Mouse (Mus musculus) hindbrain, embryonic 16.5 days (tissue): ENCODE measurements around the gene Pacrg. TPM values are rescaled to one million over a fixed set of nuclear protein-coding genes. Genes with fewer than 3 reads are reported as not detected.

Source experiments
- ATAC-seq: fragments of 200-750 bp; cut with Nextera tagmentation; 2 replicates; pipeline ENCODE4 v1.8.0; 2017; ENCODE audit warnings: moderate TSS enrichment, moderate library complexity
- H3K27ac ChIP-seq: fragments of 300-500 bp; sonication (generic); 2 replicates; pipeline ENCODE4 v1.5.1; 2014; ENCODE audit warnings: low read depth, mild to moderate bottlenecking, control low read depth, low read length, moderate library complexity
- H3K27me3 ChIP-seq: fragments of 300-500 bp; sonication (generic); replicated peaks from 2 replicates; pipeline ENCODE4 v1.6.1; 2014; ENCODE audit warnings: low read length; ENCODE audit not compliant: control insufficient read depth, insufficient read depth
- H3K36me3 ChIP-seq: fragments of 300-500 bp; sonication (generic); 2 replicates; pipeline ENCODE4 v1.6.1; 2014; ENCODE audit warnings: mild to moderate bottlenecking, low read length, moderate library complexity, mixed read lengths; ENCODE audit not compliant: control insufficient read depth, insufficient read depth
- H3K4me1 ChIP-seq: fragments of 300-500 bp; sonication (generic); 2 replicates; pipeline ENCODE4 v1.6.1; 2014; ENCODE audit warnings: low read depth, low read length; ENCODE audit not compliant: control insufficient read depth, insufficient read depth
- H3K4me2 ChIP-seq: fragments of 300-500 bp; sonication (generic); 2 replicates; pipeline ENCODE4 v1.6.1; 2014; ENCODE audit warnings: mild to moderate bottlenecking, low read length, control low read depth, moderate library complexity
- H3K4me3 ChIP-seq: fragments of 300-500 bp; sonication (generic); 2 replicates; pipeline ENCODE4 v1.5.1; 2014; ENCODE audit warnings: mild to moderate bottlenecking, low read length, control low read depth, moderate library complexity
- H3K9ac ChIP-seq: fragments of 300-500 bp; sonication (generic); 2 replicates; pipeline ENCODE4 v1.6.1; 2014; ENCODE audit warnings: low read depth, mild to moderate bottlenecking, control low read depth, low read length, moderate library complexity
- H3K9me3 ChIP-seq: fragments of 300-500 bp; sonication (generic); 2 replicates; pipeline ENCODE4 v1.6.1; 2014; ENCODE audit warnings: mild to moderate bottlenecking, low read length, moderate library complexity; ENCODE audit not compliant: control insufficient read depth
- WGBS: fragments of 180-500 bp; shearing (Covaris S2); extraction: QIAGEN DNeasy Blood & Tissue Kit; methylation state at CpG from one replicate; pipeline ENCODE4 v1.1.7; 2014; 5-methylcytosine and 5-hydroxymethylcytosine counted together
- polyA plus RNA-seq: library from polyadenylated mRNA; unstranded; fragments of >200 nt; fragmentation: Nextera tagmentation; extraction: Ambion mirVana; gene quantifications from 2 replicates; pipeline ENCODE4 v1.2.1, GENCODE M21; 2015

The Pacrg gene
- polyA plus RNA-seq, 1 experiment from 2014 or later = 23.2 TPM

DNA sequence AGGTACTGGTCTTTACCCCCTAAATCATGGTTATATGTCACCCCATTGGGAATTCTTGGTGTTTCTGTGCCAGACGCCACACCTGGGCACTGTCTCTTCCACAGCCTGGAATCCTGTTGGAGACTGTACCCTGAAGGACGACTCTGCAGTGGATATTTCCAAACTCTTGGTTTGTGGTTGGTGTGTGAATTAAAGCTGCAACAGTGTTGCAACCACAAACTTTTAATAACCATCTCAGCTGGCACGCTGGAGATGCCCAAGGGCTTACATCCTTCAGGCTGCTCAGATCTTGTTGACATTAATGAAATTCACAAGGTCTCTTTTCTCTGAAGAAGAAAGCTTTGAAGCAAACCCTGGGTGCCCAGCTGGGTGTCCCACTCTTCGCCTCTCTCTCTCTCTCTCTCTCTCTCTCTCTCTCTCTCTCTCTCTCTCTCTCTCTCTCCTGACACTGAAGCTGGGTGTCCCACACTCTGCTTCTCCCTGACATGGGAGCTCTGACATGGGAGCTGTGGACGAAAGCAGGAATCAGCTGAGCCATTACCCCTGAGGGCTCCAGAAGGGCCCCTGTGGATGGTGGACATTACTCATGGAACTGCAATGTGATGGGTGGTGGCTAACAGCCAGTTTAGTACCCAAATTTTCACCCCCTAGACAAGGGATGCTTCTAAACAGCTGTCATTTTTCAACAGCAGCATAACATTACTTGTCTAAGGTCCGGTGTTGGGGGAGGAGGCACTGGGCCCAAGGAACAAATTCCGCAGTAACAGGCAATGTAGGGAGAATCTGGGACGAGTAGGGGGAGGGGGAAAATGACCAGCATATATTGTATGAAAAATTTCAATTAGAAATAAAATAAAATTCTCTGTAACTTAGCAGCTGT, 429.3 kb downstream of the Pacrg start:
- no peak overlapping the region for H3K4me3 ChIP-seq
- no peaks in the 10 kb centered on the region for H3K27me3 ChIP-seq
- WGBS = 75% methylated on average over 8 of the region's 8 CpGs
- no peak for ATAC-seq
- no peak overlapping the region for H3K9ac ChIP-seq
- H3K9me3 ChIP-seq = no peaks in the 10 kb centered on the region
- no peaks in the 10 kb centered on the region for H3K36me3 ChIP-seq
- H3K4me2 ChIP-seq = no peak overlapping the region
- H3K4me1 ChIP-seq = peaks cover 9% of the 10 kb centered on the region
- H3K27ac ChIP-seq = no peak overlapping the region

DNA sequence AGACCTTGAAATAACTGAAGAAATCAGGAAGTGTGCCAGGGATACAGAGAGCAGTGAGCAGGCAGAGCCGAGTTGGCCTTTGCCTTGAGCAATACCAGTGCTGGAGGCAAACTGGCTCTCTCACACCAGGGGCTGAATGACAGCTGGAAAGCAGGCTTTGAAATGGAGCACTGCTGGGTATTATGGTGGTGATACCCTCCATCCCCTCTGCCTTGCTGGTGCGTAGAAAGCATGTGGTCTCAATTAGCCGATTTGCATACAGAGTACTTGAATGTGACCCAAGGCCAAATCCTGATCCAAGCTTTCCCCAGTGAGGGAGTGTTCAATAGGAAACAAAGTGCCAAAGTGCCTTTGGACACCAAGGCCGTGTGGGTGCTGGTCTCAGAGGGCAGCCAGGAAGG, 431.4 kb downstream of the Pacrg start:
- Histone ChIP-seq H3K4me2 (no peak overlapping the region), H3K27me3 (no peaks in the 10 kb centered on the region), H3K27ac (0 out of 2 replicates have a peak overlapping the region, but pooled peaks have one; percentile 20), H3K4me1 (peaks cover 9% of the 10 kb centered on the region), H3K9ac (no peak overlapping the region), H3K36me3 (no peaks in the 10 kb centered on the region), H3K9me3 (no peaks in the 10 kb centered on the region), H3K4me3 (no peak overlapping the region)
- 23% methylated on average over 4 of the region's 4 CpGs for WGBS
- ATAC-seq = peak; percentile 58

DNA sequence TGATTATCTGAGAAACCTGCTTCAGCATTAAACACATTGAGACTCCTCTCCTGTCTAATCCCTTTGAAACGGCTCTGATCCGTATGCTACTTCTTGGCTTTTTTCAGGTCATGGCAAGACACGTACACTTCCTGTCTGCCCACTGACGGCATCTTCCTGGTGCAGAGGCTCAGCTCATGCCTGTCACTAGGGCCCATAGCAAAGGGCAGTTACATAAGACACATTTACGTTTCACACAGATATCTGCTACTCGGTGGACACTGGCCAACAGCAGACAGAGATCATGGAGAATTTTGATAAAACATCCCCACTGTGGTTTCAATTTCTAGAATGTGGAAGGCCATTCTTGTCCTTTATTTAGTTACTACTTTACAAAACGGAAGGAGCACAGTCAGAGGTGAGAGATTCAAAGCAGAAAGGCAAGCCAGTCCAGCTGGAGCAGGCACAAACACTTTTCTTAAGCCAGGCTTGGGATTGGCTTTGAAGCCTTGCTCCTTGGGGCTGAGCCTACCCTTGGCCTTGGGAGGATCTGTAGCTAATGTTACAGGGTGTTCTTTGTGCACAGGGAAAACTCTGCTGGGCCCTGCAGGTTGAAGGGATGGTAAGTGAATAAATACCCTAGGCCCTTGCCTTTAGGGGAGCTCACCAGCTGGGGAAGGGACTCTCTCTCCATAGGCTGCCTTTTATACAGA, 432.9 kb downstream of the Pacrg start:
- no peak overlapping the region for H3K9ac ChIP-seq
- 63% methylated on average over 7 of the region's 7 CpGs for WGBS
- no peak for ATAC-seq

DNA sequence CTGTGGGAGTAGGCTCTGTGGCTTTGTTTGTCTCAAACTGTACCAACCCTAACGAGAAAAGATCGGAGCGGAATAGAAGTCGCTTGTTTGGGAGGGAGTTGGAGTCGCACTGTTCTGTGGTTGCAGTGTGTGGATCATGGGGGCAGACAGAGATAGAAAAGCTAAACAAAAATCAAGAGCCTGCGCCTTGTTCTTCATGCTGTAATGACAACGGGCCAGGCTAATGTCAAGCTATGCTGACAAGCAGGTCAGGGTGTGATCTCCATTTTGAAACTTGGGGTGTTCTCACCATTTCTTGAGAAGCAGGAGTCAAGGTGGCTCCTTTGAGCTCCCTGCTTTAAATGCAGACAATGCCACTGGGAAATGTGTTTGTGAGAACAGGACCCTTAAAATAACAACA, 433.8 kb downstream of the Pacrg start:
- H3K9me3 ChIP-seq = no peaks in the 10 kb centered on the region
- ATAC-seq = no peak
- H3K27ac ChIP-seq = no peak overlapping the region
- no peaks in the 10 kb centered on the region for H3K36me3 ChIP-seq
- peaks cover 9% of the 10 kb centered on the region for H3K4me1 ChIP-seq
- 35% methylated on average over 7 of the region's 7 CpGs for WGBS
- H3K27me3 ChIP-seq = no peaks in the 10 kb centered on the region
- H3K4me2 ChIP-seq = no peak overlapping the region
- H3K4me3 ChIP-seq = no peak overlapping the region
- H3K9ac ChIP-seq = no peak overlapping the region

More for the DNA sequence above, 432.9 kb downstream of the Pacrg start:
- H3K36me3 ChIP-seq = no peaks in the 10 kb centered on the region
- H3K4me2 ChIP-seq = no peak overlapping the region
- no peak overlapping the region for H3K4me3 ChIP-seq
- no peak overlapping the region for H3K27ac ChIP-seq
- no peaks in the 10 kb centered on the region for H3K27me3 ChIP-seq
- peaks cover 9% of the 10 kb centered on the region for H3K4me1 ChIP-seq
- no peaks in the 10 kb centered on the region for H3K9me3 ChIP-seq

DNA sequence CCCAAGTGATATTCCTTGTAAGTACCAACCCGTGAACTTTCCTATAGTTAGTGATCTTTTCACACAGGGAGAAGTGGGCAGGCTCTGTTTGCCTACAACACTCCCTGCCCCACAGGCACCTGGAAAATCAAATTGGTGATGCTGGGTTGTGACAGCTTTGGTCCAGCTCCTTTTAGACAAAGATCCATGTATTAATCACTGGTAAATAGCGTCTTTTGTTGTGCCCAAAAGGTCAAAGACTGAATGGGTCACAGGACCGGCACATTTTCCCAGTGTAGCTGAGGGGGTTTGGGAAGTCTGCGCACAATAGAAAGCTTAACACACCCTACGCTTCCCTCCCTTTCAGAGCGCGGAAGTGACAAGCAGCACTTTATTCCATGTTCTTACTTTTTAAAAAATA, 434.2 kb downstream of the Pacrg start:
- WGBS = 35% methylated on average over 7 of the region's 7 CpGs
- Histone ChIP-seq H3K27ac (no peak overlapping the region), H3K4me1 (peaks cover 9% of the 10 kb centered on the region), H3K36me3 (no peaks in the 10 kb centered on the region), H3K27me3 (no peaks in the 10 kb centered on the region), H3K4me3 (no peak overlapping the region), H3K4me2 (no peak overlapping the region), H3K9ac (no peak overlapping the region), H3K9me3 (no peaks in the 10 kb centered on the region)
- no peak for ATAC-seq

GRCm38 (mm10) chr17:10403186-10403585, 436.9 kb downstream of the Pacrg start:
- Histone ChIP-seq H3K27me3 (no peaks in the 10 kb centered on the region), H3K27ac (no peak overlapping the region; the same call in 1 of the 2 replicates), H3K9ac (no peak overlapping the region), H3K4me3 (no peak overlapping the region), H3K4me2 (no peak overlapping the region), H3K4me1 (peaks cover 5% of the 10 kb centered on the region), H3K36me3 (no peaks in the 10 kb centered on the region), H3K9me3 (no peaks in the 10 kb centered on the region)
- 86% methylated on average over 11 of the region's 11 CpGs for WGBS
- no peak for ATAC-seq

DNA sequence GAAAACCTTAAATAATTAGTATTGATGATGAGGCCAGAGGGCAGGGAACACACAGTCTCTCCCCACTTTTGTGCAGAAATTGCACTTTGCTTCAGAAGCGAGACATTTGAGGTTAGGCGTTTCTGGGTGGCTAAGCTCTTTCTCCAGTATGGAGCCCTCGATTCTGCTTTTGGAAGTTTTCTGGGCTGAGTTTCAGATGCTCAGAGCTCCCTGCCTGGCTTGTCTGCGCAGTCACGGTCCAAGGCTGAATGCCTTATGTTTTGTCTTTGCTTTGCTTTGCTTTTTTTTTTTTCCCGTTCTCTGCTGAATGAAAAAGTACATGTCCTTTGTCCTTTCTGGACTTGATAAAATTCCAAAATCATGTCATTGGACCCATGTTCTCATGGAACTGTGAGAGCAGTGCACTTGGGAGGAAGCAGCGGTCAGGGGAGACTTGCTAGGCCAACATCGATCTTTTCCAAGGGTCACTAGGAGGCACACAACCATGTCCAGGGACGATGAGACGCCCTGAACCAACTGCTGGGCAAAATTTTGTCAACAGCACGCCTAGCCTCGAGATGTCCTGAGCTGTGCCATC, 438.0 kb downstream of the Pacrg start:
- no peaks in the 10 kb centered on the region for H3K9me3 ChIP-seq
- no peak overlapping the region for H3K9ac ChIP-seq
- no peaks in the 10 kb centered on the region for H3K36me3 ChIP-seq
- H3K27me3 ChIP-seq = no peaks in the 10 kb centered on the region
- no peak overlapping the region for H3K4me3 ChIP-seq
- peaks cover 9% of the 10 kb centered on the region for H3K4me1 ChIP-seq
- WGBS = 71% methylated on average over 12 of the region's 12 CpGs
- no peak overlapping the region; the same call in 1 of the 2 replicates for H3K27ac ChIP-seq
- peak; percentile 57; the same call in 1 of the 2 replicates for ATAC-seq
- H3K4me2 ChIP-seq = no peak overlapping the region

DNA sequence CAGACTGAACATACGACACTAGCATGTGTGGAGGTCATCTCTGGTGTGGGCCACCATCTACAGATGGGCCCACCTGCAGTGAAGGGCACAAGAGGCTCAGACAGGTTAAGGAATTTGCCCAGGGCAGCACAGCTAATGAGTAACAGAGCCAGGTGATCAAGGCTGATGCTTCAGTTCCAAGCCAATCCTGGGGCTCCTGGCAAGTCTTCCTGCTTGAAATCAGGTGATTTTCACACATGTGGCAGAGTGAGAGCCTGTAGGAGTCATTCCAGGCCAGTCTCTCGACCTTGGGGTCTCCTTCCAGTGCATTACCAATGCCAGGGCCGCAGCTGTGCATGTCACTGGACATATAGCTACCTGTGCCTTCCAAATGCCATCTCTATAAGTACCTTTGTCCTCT, 438.6 kb downstream of the Pacrg start:
- Histone ChIP-seq H3K27ac (peak overlapping the region; percentile 29), H3K36me3 (no peaks in the 10 kb centered on the region), H3K9me3 (no peaks in the 10 kb centered on the region), H3K4me1 (peaks cover 10% of the 10 kb centered on the region), H3K4me2 (no peak overlapping the region), H3K9ac (no peak overlapping the region), H3K27me3 (no peaks in the 10 kb centered on the region), H3K4me3 (no peak overlapping the region)
- ATAC-seq = no peak
- WGBS = 74% methylated on average over 3 of the region's 3 CpGs

DNA sequence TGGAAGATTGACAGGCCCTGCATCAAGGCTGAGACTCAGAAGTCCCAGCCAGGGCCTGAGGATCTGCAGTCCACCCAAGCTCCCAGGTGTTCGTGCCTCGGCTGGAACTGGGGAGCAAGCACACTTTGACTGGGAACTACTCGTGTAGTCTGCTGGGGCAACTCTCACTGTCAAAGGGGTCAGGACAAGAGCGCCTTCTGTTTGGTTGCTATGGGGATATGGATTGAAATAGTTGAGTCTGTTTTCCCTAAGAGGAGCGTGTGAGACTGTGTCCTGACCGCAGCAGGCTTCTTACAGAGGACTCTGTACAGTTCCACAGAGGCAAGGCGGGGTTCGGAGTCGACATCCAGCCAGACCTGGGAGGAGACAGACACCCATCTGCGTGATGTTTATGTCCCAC, 440.4 kb downstream of the Pacrg start:
- no peaks in the 10 kb centered on the region for H3K36me3 ChIP-seq
- no peak overlapping the region for H3K4me2 ChIP-seq
- no peak; the same call in 1 of the 2 replicates for ATAC-seq
- H3K4me3 ChIP-seq = no peak overlapping the region
- H3K27ac ChIP-seq = peak overlapping the region; percentile 11; the same call in 1 of the 2 replicates
- H3K27me3 ChIP-seq = no peaks in the 10 kb centered on the region
- H3K9ac ChIP-seq = no peak overlapping the region
- H3K9me3 ChIP-seq = no peaks in the 10 kb centered on the region
- WGBS = 58% methylated on average over 10 of the region's 10 CpGs
- H3K4me1 ChIP-seq = peaks cover 14% of the 10 kb centered on the region
